18 mouse cellular contexts compared by ENCODE assay signal in genomic region chr2:169778740-169779345, GRCm38 (mm10).
DNase-seq lines count a peak whose midpoint lies in the region; ATAC-seq and TF ChIP-seq lines count a peak whose summit lies in the region.
"Had no signal": no experiment of that assay in that cellular context is flagged by ENCODE, and none has a peak within 500 bp of the region (broad histone marks: within the 10 kb centered on the region; RNA-seq: fewer than 3 reads in every experiment).

No protein-coding gene starts in this region.

- ATAC-seq in CD4-positive, CD25-positive, alpha-beta regulatory T cell, adult 4 months, result peak; percentile 82
- ATAC-seq in granulocyte monocyte progenitor cell, adult 5-6 weeks (replicated peaks; ENCODE audit: poor library complexity, severe bottlenecking), result peak; percentile 74
- peak; percentile 48 for ATAC-seq in megakaryocyte progenitor cell, adult 5-6 weeks (replicated peaks; ENCODE audit: poor library complexity)
- ATAC-seq in hindbrain, postnatal 0 days, result no peak
- ATAC-seq: forebrain, embryonic 15.5 days; intestine, embryonic 15.5 days had no signal

- no peak overlapping the region for H3K27ac ChIP-seq in hindbrain, postnatal 0 days
- H3K27ac ChIP-seq: embryonic facial prominence, embryonic 12.5 days; forebrain, embryonic 15.5 days; hindbrain, embryonic 10.5 days; hindbrain, embryonic 14.5 days; intestine, embryonic 15.5 days had no signal

- 90% methylated on average over 6 of the region's 6 CpGs for WGBS in hindbrain, postnatal 0 days

- no peaks in the 10 kb centered on the region for H3K4me1 ChIP-seq in hindbrain, postnatal 0 days (ENCODE audit: insufficient read depth, low read length)
- H3K4me1 ChIP-seq: embryonic facial prominence, embryonic 12.5 days; forebrain, embryonic 15.5 days had no signal

- H3K9ac ChIP-seq in hindbrain, postnatal 0 days (replicated peaks; ENCODE audit: low read length), result no peak overlapping the region
- H3K9ac ChIP-seq: embryonic facial prominence, embryonic 12.5 days; forebrain, embryonic 15.5 days; heart, embryonic 12.5 days; hindbrain, embryonic 14.5 days; intestine, embryonic 15.5 days had no signal

- no peaks in the 10 kb centered on the region for H3K36me3 ChIP-seq in hindbrain, postnatal 0 days (ENCODE audit: insufficient read depth, low read length)
- H3K36me3 ChIP-seq: embryonic facial prominence, embryonic 12.5 days; forebrain, embryonic 15.5 days; heart, embryonic 12.5 days; hindbrain, embryonic 10.5 days; intestine, embryonic 15.5 days had no signal

- no peaks in the 10 kb centered on the region for H3K9me3 ChIP-seq in hindbrain, postnatal 0 days (ENCODE audit: low read length)
- H3K9me3 ChIP-seq: embryonic facial prominence, embryonic 12.5 days; forebrain, embryonic 15.5 days; heart, embryonic 12.5 days; hindbrain, embryonic 10.5 days; intestine, embryonic 15.5 days had no signal

- no peaks in the 10 kb centered on the region for H3K27me3 ChIP-seq in hindbrain, postnatal 0 days (ENCODE audit: insufficient read depth, low read length)
- H3K27me3 ChIP-seq: embryonic facial prominence, embryonic 12.5 days; forebrain, embryonic 15.5 days; intestine, embryonic 15.5 days had no signal

- no peak overlapping the region for H3K4me2 ChIP-seq in hindbrain, postnatal 0 days (ENCODE audit: low read depth, low read length)
- H3K4me2 ChIP-seq: embryonic facial prominence, embryonic 12.5 days; forebrain, embryonic 15.5 days; heart, embryonic 12.5 days; hindbrain, embryonic 14.5 days; intestine, embryonic 15.5 days had no signal

- TF ChIP-seq CTCF in hindbrain, postnatal 0 days (IDR thresholded peaks at IDR 0.05; ENCODE audit: low read depth), result no peak

- peak; percentile 62 for DNase-seq in CD4-positive helper T cell, adult 2 months (ENCODE audit: low read depth, low spot score)
- no peak for DNase-seq in hindbrain, postnatal 0 days (ENCODE audit: low spot score)
- DNase-seq in layer of hippocampus, postnatal 14 days (ENCODE audit: low spot score in 2 of 2), result no peak
- no peak for DNase-seq in urinary bladder, postnatal 4 days (ENCODE audit: low spot score in 2 of 2)
- DNase-seq: adrenal gland, adult 2 months; adrenal gland, postnatal 36 days; cerebellum, adult 8-10 months; cerebellum, postnatal 14 days; gastrocnemius, postnatal 10 days had no signal

- no peak overlapping the region for H3K4me3 ChIP-seq in hindbrain, postnatal 0 days (ENCODE audit: low read length)
- H3K4me3 ChIP-seq: embryonic facial prominence, embryonic 12.5 days; forebrain, embryonic 15.5 days; heart, embryonic 12.5 days; hindbrain, embryonic 10.5 days; intestine, embryonic 15.5 days had no signal
